ENCODE assay signal across 9 mouse cellular contexts in the genomic region with DNA sequence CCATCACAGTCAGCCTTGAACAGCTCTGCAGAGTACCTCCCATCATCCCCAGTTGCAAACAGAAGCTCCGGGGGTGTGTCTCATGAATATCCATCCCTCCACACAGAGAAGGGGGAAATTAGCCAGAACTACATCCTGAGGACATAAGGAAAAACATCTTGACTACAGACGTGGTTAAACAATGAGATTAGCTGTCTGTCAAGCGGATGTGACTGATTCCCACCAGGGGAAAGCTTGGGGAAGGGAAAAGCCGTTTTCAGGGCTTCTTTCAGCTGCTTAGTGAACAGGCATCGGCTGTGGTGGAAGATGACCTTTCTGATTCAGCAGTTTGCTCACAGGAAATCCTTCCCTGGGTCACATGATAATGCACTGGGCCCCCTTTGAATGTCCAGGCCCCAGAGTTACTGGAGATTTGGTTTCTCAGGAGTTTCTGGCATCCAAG. TPM values are rescaled to one million over a fixed set of nuclear protein-coding genes. Genes with fewer than 3 reads are reported as not detected.
DNase-seq lines count a peak whose midpoint lies in the region; ATAC-seq lines count a peak whose summit lies in the region.
"Had no signal": no experiment of that assay in that cellular context is flagged by ENCODE, and none has a peak within 500 bp of the region (broad histone marks: within the 10 kb centered on the region; RNA-seq: fewer than 3 reads in every experiment).

No protein-coding gene starts in this region.

- no peak for ATAC-seq in forebrain, embryonic 12.5 days (ENCODE audit: low FRiP score)
- no peak for ATAC-seq in forebrain, embryonic 11.5 days (replicated peaks; ENCODE audit: low FRiP score)
- ATAC-seq in forebrain, embryonic 15.5 days (replicated peaks), result no peak
- no peak for ATAC-seq in limb, embryonic 15.5 days (ENCODE audit: insufficient number of reproducible peaks, low FRiP score, low TSS enrichment, low read depth)

- 22% methylated on average over 5 of the region's 5 CpGs for WGBS in forebrain, embryonic 12.5 days
- WGBS in forebrain, embryonic 11.5 days, result 22% methylated on average over 5 of the region's 5 CpGs
- 11% methylated on average over 5 of the region's 5 CpGs for WGBS in forebrain, embryonic 15.5 days
- WGBS in limb, embryonic 15.5 days, result 33% methylated on average over 5 of the region's 5 CpGs

- no peaks in the 10 kb centered on the region for H3K9me3 ChIP-seq in forebrain, embryonic 12.5 days
- no peaks in the 10 kb centered on the region for H3K9me3 ChIP-seq in forebrain, embryonic 11.5 days (ENCODE audit: control insufficient read depth, low read length)
- H3K9me3 ChIP-seq in forebrain, embryonic 15.5 days, result no peaks in the 10 kb centered on the region
- no peaks in the 10 kb centered on the region for H3K9me3 ChIP-seq in limb, embryonic 15.5 days
- H3K9me3 ChIP-seq: liver, embryonic 15.5 days had no signal

- H3K27ac ChIP-seq in forebrain, embryonic 12.5 days, result peak overlapping the region; percentile 54; the same call in 1 of the 2 replicates
- H3K27ac ChIP-seq in forebrain, embryonic 11.5 days (ENCODE audit: low read depth, low read length), result no peak overlapping the region
- H3K27ac ChIP-seq in forebrain, embryonic 15.5 days (replicated peaks), result peak overlapping the region; percentile 60; the same call in 1 of the 2 replicates
- H3K27ac ChIP-seq in limb, embryonic 15.5 days, result peak overlapping the region; percentile 54; the same call in 1 of the 2 replicates
- H3K27ac ChIP-seq: liver, embryonic 15.5 days had no signal

- H3K9ac ChIP-seq in forebrain, embryonic 12.5 days, result no peak overlapping the region
- H3K9ac ChIP-seq in forebrain, embryonic 11.5 days (ENCODE audit: low read length), result no peak overlapping the region
- H3K9ac ChIP-seq in forebrain, embryonic 15.5 days (replicated peaks), result no peak overlapping the region
- H3K9ac ChIP-seq in limb, embryonic 15.5 days, result no peak overlapping the region
- H3K9ac ChIP-seq: liver, embryonic 15.5 days had no signal

- H3K4me2 ChIP-seq in forebrain, embryonic 12.5 days, result no peak overlapping the region
- H3K4me2 ChIP-seq in forebrain, embryonic 11.5 days (ENCODE audit: low read depth, low read length, severe bottlenecking), result no peak overlapping the region
- H3K4me2 ChIP-seq in forebrain, embryonic 15.5 days (replicated peaks), result no peak overlapping the region
- no peak overlapping the region for H3K4me2 ChIP-seq in limb, embryonic 15.5 days
- H3K4me2 ChIP-seq: liver, embryonic 15.5 days had no signal

- DNase-seq in forebrain, embryonic 11.5 days (ENCODE audit: low spot score), result no peak
- peak; percentile 52 for DNase-seq in 3T3-L1 (ENCODE audit: low read depth, low spot score)
- no peak for DNase-seq in cerebellum, postnatal 14 days
- DNase-seq in adrenal gland, adult 18-20 months (ENCODE audit: low spot score in 2 of 2), result no peak
- DNase-seq in lung, postnatal 4 days, result no peak

- H3K4me3 ChIP-seq in forebrain, embryonic 12.5 days (replicated peaks), result no peak overlapping the region
- H3K4me3 ChIP-seq in forebrain, embryonic 11.5 days (ENCODE audit: low read depth, low read length), result no peak overlapping the region
- no peak overlapping the region for H3K4me3 ChIP-seq in forebrain, embryonic 15.5 days
- no peak overlapping the region for H3K4me3 ChIP-seq in limb, embryonic 15.5 days
- H3K4me3 ChIP-seq: liver, embryonic 15.5 days had no signal

- H3K27me3 ChIP-seq in forebrain, embryonic 12.5 days, result no peaks in the 10 kb centered on the region
- no peaks in the 10 kb centered on the region for H3K27me3 ChIP-seq in forebrain, embryonic 11.5 days (ENCODE audit: control insufficient read depth, insufficient read depth, low read length)
- H3K27me3 ChIP-seq in forebrain, embryonic 15.5 days, result no peaks in the 10 kb centered on the region
- no peaks in the 10 kb centered on the region for H3K27me3 ChIP-seq in limb, embryonic 15.5 days
- H3K27me3 ChIP-seq: liver, embryonic 15.5 days had no signal

- H3K36me3 ChIP-seq in forebrain, embryonic 12.5 days (replicated peaks), result no peaks in the 10 kb centered on the region
- H3K36me3 ChIP-seq in forebrain, embryonic 11.5 days (ENCODE audit: control insufficient read depth, insufficient read depth, low read length), result no peaks in the 10 kb centered on the region
- H3K36me3 ChIP-seq in forebrain, embryonic 15.5 days, result no peaks in the 10 kb centered on the region
- no peaks in the 10 kb centered on the region for H3K36me3 ChIP-seq in limb, embryonic 15.5 days
- H3K36me3 ChIP-seq: liver, embryonic 15.5 days had no signal

- peaks cover 41% of the 10 kb centered on the region for H3K4me1 ChIP-seq in forebrain, embryonic 12.5 days
- H3K4me1 ChIP-seq in forebrain, embryonic 11.5 days (replicated peaks; ENCODE audit: control insufficient read depth, insufficient read depth, low read length), result peaks cover 1% of the 10 kb centered on the region; the same call in 1 of the 2 replicates
- H3K4me1 ChIP-seq in forebrain, embryonic 15.5 days, result peaks cover 32% of the 10 kb centered on the region
- peaks cover 58% of the 10 kb centered on the region for H3K4me1 ChIP-seq in limb, embryonic 15.5 days

RNA-seq across cellular contexts. Expression of gene Bcr, which starts 46.6 kb away (rescaled TPM):
- polyA plus RNA-seq in forebrain, embryonic 12.5 days (2016; fragmentation: Nextera tagmentation; extraction: Ambion mirVana), result 11.5 TPM in 2 replicates
- 11.7 and 13.4 TPM in 2 replicates for polyA plus RNA-seq in forebrain, embryonic 11.5 days (2014; fragmentation: Nextera tagmentation; extraction: Ambion mirVana)
- polyA plus RNA-seq in forebrain, embryonic 15.5 days (2015; fragmentation: Nextera tagmentation; extraction: Ambion mirVana), result 15.7 and 16.3 TPM in 2 replicates
- 7.5 and 7.6 TPM in 2 replicates for polyA plus RNA-seq in limb, embryonic 15.5 days (2015; fragmentation: Nextera tagmentation; extraction: Ambion mirVana)
- total RNA-seq in adrenal gland, adult 18-20 months (2021), result 10 to 100 TPM; 35.0 to 41.0 TPM
